ENCODE assay signal across 15 mouse cellular contexts in the genomic region with DNA sequence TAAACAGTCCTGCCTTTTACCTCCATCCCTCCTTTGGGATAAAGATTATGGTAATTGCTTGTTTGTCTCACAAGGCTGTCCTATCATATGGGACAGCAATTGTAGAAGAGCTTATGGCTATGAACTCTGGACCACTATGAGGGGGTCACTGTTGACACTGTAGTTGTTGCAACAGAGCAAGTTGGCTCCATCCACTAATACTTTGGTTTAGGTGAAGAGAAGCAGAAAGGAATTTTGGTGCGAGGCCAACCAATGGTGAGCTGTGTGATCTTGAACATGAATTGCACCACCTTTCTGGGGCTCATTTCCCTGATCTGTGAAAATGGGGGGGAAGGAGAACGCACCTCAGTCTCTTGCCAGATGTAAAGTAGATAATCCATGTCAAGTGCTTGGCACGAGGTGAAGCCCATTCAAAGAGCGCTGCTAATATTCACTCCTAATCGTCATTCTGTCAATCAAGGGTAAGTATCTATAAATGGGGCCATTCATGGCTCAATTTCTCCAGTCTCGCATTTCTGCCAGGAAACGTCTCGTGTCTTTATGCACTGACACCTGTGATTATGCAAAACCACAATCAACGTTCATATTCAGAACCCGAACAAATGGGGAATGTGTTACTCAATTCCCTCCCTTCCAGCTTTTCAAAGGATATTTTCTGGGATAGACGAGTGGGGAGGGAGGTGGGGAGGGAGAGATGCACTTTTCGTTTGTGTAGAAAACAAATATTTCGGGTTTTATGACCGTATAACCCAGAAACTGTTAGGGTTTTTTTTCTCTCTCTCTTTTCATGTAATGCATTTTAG.
DNase-seq lines count a peak whose midpoint lies in the region; ATAC-seq and TF ChIP-seq lines count a peak whose summit lies in the region.
"Had no signal": no experiment of that assay in that cellular context is flagged by ENCODE, and none has a peak within 500 bp of the region (broad histone marks: within the 10 kb centered on the region; RNA-seq: fewer than 3 reads in every experiment).

No protein-coding gene starts in this region.

- no peak for TF ChIP-seq EP300 in lung, postnatal 0 days (IDR thresholded peaks at IDR 0.05)

- H3K36me3 ChIP-seq in lung, postnatal 0 days (ENCODE audit: insufficient read depth, low read length), result no peaks in the 10 kb centered on the region
- H3K36me3 ChIP-seq in forebrain, embryonic 14.5 days (ENCODE audit: control insufficient read depth, insufficient read depth, low read length), result no peaks in the 10 kb centered on the region
- H3K36me3 ChIP-seq in limb, embryonic 15.5 days, result no peaks in the 10 kb centered on the region
- H3K36me3 ChIP-seq: lung, embryonic 15.5 days; neural tube, embryonic 13.5 days had no signal

- no peak overlapping the region for H3K4me3 ChIP-seq in lung, postnatal 0 days (ENCODE audit: low read depth, low read length)
- H3K4me3 ChIP-seq in forebrain, embryonic 14.5 days (ENCODE audit: low read depth, low read length), result no peak overlapping the region
- H3K4me3 ChIP-seq in limb, embryonic 15.5 days, result no peak overlapping the region
- H3K4me3 ChIP-seq in left cerebral cortex, adult 2 months, result no peak overlapping the region
- H3K4me3 ChIP-seq: lung, embryonic 15.5 days; neural tube, embryonic 13.5 days had no signal

- 50% methylated on average over 14 of the region's 14 CpGs for WGBS in lung, postnatal 0 days
- 5% methylated on average over 14 of the region's 14 CpGs for WGBS in forebrain, embryonic 14.5 days
- 31% methylated on average over 14 of the region's 14 CpGs for whole genome bisulfite sequencing in limb, embryonic 15.5 days

- intact Hi-C loops in left cerebral cortex, adult 2 months (cut with DNase I), result loop anchor here (5.0 kb wide), 1 partner anchor 133 kb away; a partner anchor contains a TSS

- H3K27ac ChIP-seq in lung, postnatal 0 days (ENCODE audit: low read length), result no peak overlapping the region
- H3K27ac ChIP-seq in forebrain, embryonic 14.5 days (ENCODE audit: low read depth, low read length), result no peak overlapping the region
- no peak overlapping the region for H3K27ac ChIP-seq in limb, embryonic 15.5 days
- H3K27ac ChIP-seq in left cerebral cortex, adult 2 months, result no peak overlapping the region
- H3K27ac ChIP-seq: lung, embryonic 15.5 days; neural tube, embryonic 13.5 days had no signal

- no peak for TF ChIP-seq CTCF in lung, postnatal 0 days (IDR thresholded peaks at IDR 0.05)
- no peak for TF ChIP-seq CTCF in left cerebral cortex, adult 2 months (IDR thresholded peaks at IDR 0.05)

- peak; percentile 25 for DNase-seq in lung, postnatal 0 days (ENCODE audit: low spot score)
- no peak for DNase-seq in lung, postnatal 14 days
- peak; percentile 97 for DNase-seq in forebrain, embryonic 14.5 days (ENCODE audit: low spot score)
- no peak for DNase-seq in frontal cortex, postnatal 10 days (ENCODE audit: low spot score in 2 of 2)
- DNase-seq in left cerebral cortex, adult 2 months (ENCODE audit: extremely low spot score in 1 of 2, low spot score in 2 of 2), result no peak
- no peak for DNase-seq in right cerebral cortex, postnatal 14 days
- DNase-seq: cerebellum, adult 9-11 months; gastrocnemius, postnatal 10 days; heart, postnatal 36 days; kidney, adult 18-20 months; right cerebral cortex, postnatal 25 days; thymus, postnatal 14 days had no signal

- peak; percentile 25; the same call in 1 of the 2 replicates for ATAC-seq in lung, postnatal 0 days
- peak; percentile 92 for ATAC-seq in forebrain, embryonic 14.5 days
- no peak for ATAC-seq in limb, embryonic 15.5 days (ENCODE audit: insufficient number of reproducible peaks, low FRiP score, low TSS enrichment, low read depth)

- H3K9me3 ChIP-seq in lung, postnatal 0 days (ENCODE audit: low read length), result no peaks in the 10 kb centered on the region
- no peaks in the 10 kb centered on the region for H3K9me3 ChIP-seq in forebrain, embryonic 14.5 days (replicated peaks; ENCODE audit: control insufficient read depth, low read length)
- H3K9me3 ChIP-seq in limb, embryonic 15.5 days, result no peaks in the 10 kb centered on the region
- H3K9me3 ChIP-seq: lung, embryonic 15.5 days; neural tube, embryonic 13.5 days had no signal

- no peak overlapping the region for H3K4me2 ChIP-seq in lung, postnatal 0 days (replicated peaks; ENCODE audit: low read depth, low read length)
- no peak overlapping the region for H3K4me2 ChIP-seq in forebrain, embryonic 14.5 days (ENCODE audit: low read length)
- H3K4me2 ChIP-seq in limb, embryonic 15.5 days, result peak overlapping the region; percentile 5; the same call in 1 of the 2 replicates
- H3K4me2 ChIP-seq: lung, embryonic 15.5 days; neural tube, embryonic 13.5 days had no signal

- H3K27me3 ChIP-seq in lung, postnatal 0 days (replicated peaks; ENCODE audit: insufficient read depth, low read length), result no peaks in the 10 kb centered on the region
- no peaks in the 10 kb centered on the region for H3K27me3 ChIP-seq in forebrain, embryonic 14.5 days (replicated peaks; ENCODE audit: control insufficient read depth, insufficient read depth, low read length)
- H3K27me3 ChIP-seq in limb, embryonic 15.5 days, result no peaks in the 10 kb centered on the region
- H3K27me3 ChIP-seq: lung, embryonic 15.5 days; neural tube, embryonic 13.5 days had no signal

- no peaks in the 10 kb centered on the region; the same call in 1 of the 2 replicates for H3K4me1 ChIP-seq in lung, postnatal 0 days (ENCODE audit: insufficient read depth, low read depth, low read length)
- peaks cover 31% of the 10 kb centered on the region for H3K4me1 ChIP-seq in forebrain, embryonic 14.5 days (ENCODE audit: control insufficient read depth, insufficient read depth, low read length)
- H3K4me1 ChIP-seq in limb, embryonic 15.5 days, result peaks cover 10% of the 10 kb centered on the region; the same call in 1 of the 2 replicates
- H3K4me1 ChIP-seq: neural tube, embryonic 13.5 days had no signal

- H3K9ac ChIP-seq in lung, postnatal 0 days (replicated peaks; ENCODE audit: low read depth), result no peak overlapping the region
- no peak overlapping the region for H3K9ac ChIP-seq in forebrain, embryonic 14.5 days (ENCODE audit: low read length)
- H3K9ac ChIP-seq in limb, embryonic 15.5 days, result no peak overlapping the region
- H3K9ac ChIP-seq: lung, embryonic 15.5 days; neural tube, embryonic 13.5 days had no signal

Comparison
In these comparisons a context has a peak if more than half of its experiments do, and no peak if none do; other contexts are left out.
1. DNase-seq: peak in lung, postnatal 0 days (single experiment) and forebrain, embryonic 14.5 days (single experiment); none in lung, postnatal 14 days (single experiment), frontal cortex, postnatal 10 days (0 of 2), left cerebral cortex, adult 2 months (0 of 2) and right cerebral cortex, postnatal 14 days (single experiment).